Mouse (Mus musculus) stomach, postnatal 0 days (tissue): Measurements from ENCODE around the gene Hnrnpul1. TPM values are rescaled to one million over a fixed set of nuclear protein-coding genes. Genes with fewer than 3 reads are reported as not detected.

Experiments
- ATAC-seq: fragments of 200-750 bp; cut with Nextera tagmentation; 2 replicates; pipeline ENCODE4 v1.8.0; 2017; ENCODE audit not compliant: low FRiP score, low TSS enrichment
- DNase-seq: peaks from one replicate; pipeline ENCODE4 v3.0.0-alpha.2; 2016; ENCODE audit warnings: low spot score
- H3K27ac ChIP-seq: fragments of 300-500 bp; sonication (generic); replicated peaks from 2 replicates; pipeline ENCODE4 v1.5.1; 2014; ENCODE audit warnings: mild to moderate bottlenecking, control low read depth
- H3K27me3 ChIP-seq: fragments of 300-500 bp; sonication (generic); 2 replicates; pipeline ENCODE4 v1.6.1; 2014; ENCODE audit warnings: low read length; ENCODE audit not compliant: control insufficient read depth, insufficient read depth
- H3K36me3 ChIP-seq: fragments of 300-500 bp; sonication (generic); 2 replicates; pipeline ENCODE4 v1.6.1; 2014; ENCODE audit warnings: low read length, mixed read lengths; ENCODE audit not compliant: control insufficient read depth, insufficient read depth
- H3K4me1 ChIP-seq: fragments of 300-500 bp; sonication (generic); replicated peaks from 2 replicates; pipeline ENCODE4 v1.6.1; 2014; ENCODE audit warnings: antibody characterized with exemption; ENCODE audit not compliant: control insufficient read depth, insufficient read depth
- H3K4me2 ChIP-seq: fragments of 300-500 bp; sonication (generic); replicated peaks from 2 replicates; pipeline ENCODE4 v1.6.1; 2014; ENCODE audit warnings: low read depth, mild to moderate bottlenecking, control low read depth, moderate library complexity
- H3K4me3 ChIP-seq: fragments of 300-500 bp; sonication (generic); 2 replicates; pipeline ENCODE4 v1.5.1; 2014; ENCODE audit warnings: low read depth, low read length, control low read depth
- H3K9ac ChIP-seq: fragments of 300-500 bp; sonication (generic); 2 replicates; pipeline ENCODE4 v1.6.1; 2014; ENCODE audit warnings: mild to moderate bottlenecking, low read length, control low read depth, mixed read lengths
- H3K9me3 ChIP-seq: fragments of 300-500 bp; sonication (generic); 2 replicates; pipeline ENCODE4 v1.6.1; 2016; ENCODE audit warnings: low read length; ENCODE audit not compliant: control insufficient read depth
- CTCF ChIP-seq: IDR thresholded peaks from 2 replicates; pipeline ENCODE4 v1.5.1; 2016; ENCODE audit warnings: antibody characterized with exemption, low read depth, mild to moderate bottlenecking, moderate library complexity
- EP300 ChIP-seq: optimal IDR thresholded peaks from 2 replicates; pipeline ENCODE3; 2016; ENCODE audit warnings: antibody characterized with exemption
- WGBS: fragments of 180-500 bp; shearing (Covaris S2); extraction: QIAGEN DNeasy Blood & Tissue Kit; methylation state at CpG from one replicate; pipeline ENCODE4 v1.1.7; 2014; 5-methylcytosine and 5-hydroxymethylcytosine counted together
- polyA plus RNA-seq: library from polyadenylated mRNA; unstranded; fragments of >200 nt; fragmentation: Nextera tagmentation; extraction: Ambion mirVana; gene quantifications from 2 replicates; pipeline ENCODE4 v1.2.1, GENCODE M21; 2015

The Hnrnpul1 gene
- polyA plus RNA-seq, 1 experiment from 2014 or later: 27.5 TPM

DNA sequence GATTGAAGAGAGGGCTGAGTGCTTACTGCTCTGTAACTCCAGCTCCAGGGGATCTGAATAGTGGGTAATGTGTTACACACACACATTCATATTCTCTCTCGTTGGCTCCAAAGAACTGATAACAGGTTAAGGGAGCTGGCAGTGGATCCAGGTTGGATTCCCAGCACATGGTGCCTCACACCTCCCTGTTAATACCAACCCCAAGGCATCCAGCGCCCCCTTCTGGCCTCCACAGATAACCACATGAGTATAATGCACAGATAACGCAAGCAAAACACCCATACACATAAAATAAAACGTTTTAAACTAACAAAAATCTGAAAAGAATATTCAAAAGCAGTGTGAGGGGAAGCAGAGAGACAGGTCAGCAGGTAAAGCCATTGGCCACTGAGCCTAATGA, 82.1 kb downstream of the Hnrnpul1 start:
- Histone ChIP-seq H3K4me3 (no peak overlapping the region), H3K4me1 (0 out of 2 replicates have a peak, but pooled peaks cover 3% of the 10 kb centered on the region), H3K36me3 (0 out of 2 replicates have a peak, but pooled peaks cover 5% of the 10 kb centered on the region), H3K4me2 (no peak overlapping the region), H3K27ac (no peak overlapping the region), H3K9ac (no peak overlapping the region), H3K9me3 (no peaks in the 10 kb centered on the region), H3K27me3 (no peaks in the 10 kb centered on the region)
- TF ChIP-seq CTCF (peak; percentile 35), EP300 (no peak)
- ATAC-seq (no peak), DNase-seq (no peak)
- 52% methylated on average over 4 of the region's 4 CpGs for WGBS

DNA sequence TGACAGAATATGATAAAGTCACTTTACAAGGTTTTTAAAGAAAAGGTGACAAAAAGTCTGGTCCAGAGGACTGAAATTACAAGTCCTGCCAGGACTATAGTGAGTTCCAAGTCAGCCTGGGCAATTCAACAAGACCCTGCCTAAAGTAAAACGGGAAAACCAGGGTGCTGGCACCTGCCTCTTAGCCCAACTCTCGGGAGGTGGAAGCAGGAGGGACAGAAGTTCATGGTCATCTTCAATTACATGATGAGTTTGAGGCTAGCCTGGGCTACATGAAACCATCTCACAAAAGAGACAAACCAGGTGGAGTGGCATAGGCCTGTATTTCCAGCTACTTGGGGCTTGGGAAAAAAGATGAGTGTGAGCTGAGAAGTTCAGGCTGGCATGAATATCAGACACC, 82.9 kb downstream of the Hnrnpul1 start:
- TF ChIP-seq CTCF: no peak
- no peak for TF ChIP-seq EP300
- 0 out of 2 replicates have a peak, but pooled peaks cover 5% of the 10 kb centered on the region for H3K36me3 ChIP-seq
- WGBS: 58% methylated on average over 2 of the region's 2 CpGs
- no peak for ATAC-seq
- H3K4me2 ChIP-seq: no peak overlapping the region
- no peak for DNase-seq
- 0 out of 2 replicates have a peak, but pooled peaks cover 3% of the 10 kb centered on the region for H3K4me1 ChIP-seq
- H3K9ac ChIP-seq: no peak overlapping the region
- no peak overlapping the region for H3K27ac ChIP-seq
- no peaks in the 10 kb centered on the region for H3K9me3 ChIP-seq
- no peak overlapping the region for H3K4me3 ChIP-seq
- no peaks in the 10 kb centered on the region for H3K27me3 ChIP-seq

Other genes starting within 250 kb of the Hnrnpul1 start
- gene Ceacam2, start 214.9 kb downstream of the Hnrnpul1 start, polyA plus RNA-seq: 0.07 TPM in 1 of 2 replicates, not detected in the other
- gene Erich4, start 138.9 kb downstream of the Hnrnpul1 start, polyA plus RNA-seq: 0.22 TPM in 1 of 2 replicates, not detected in the other
- gene Dmac2, start 135.3 kb downstream of the Hnrnpul1 start, polyA plus RNA-seq: 25.4 and 29.2 TPM in 2 replicates
- 5.8 and 6.5 TPM in 2 replicates for gene B3gnt8, start 128.1 kb downstream of the Hnrnpul1 start, polyA plus RNA-seq
- 63.8 and 70.3 TPM in 2 replicates for gene Bckdha, start 95.8 kb downstream of the Hnrnpul1 start, polyA plus RNA-seq
- 63.8 and 65.1 TPM in 2 replicates for gene Exosc5, start 95.6 kb downstream of the Hnrnpul1 start, polyA plus RNA-seq
- gene Tmem91, start 79.6 kb downstream of the Hnrnpul1 start, polyA plus RNA-seq: 0.78 and 0.92 TPM in 2 replicates
- gene B9d2, start 74.0 kb downstream of the Hnrnpul1 start, polyA plus RNA-seq: 11.6 and 12.5 TPM in 2 replicates
- 1.4 and 1.6 TPM in 2 replicates for gene Tgfb1, start 67.8 kb downstream of the Hnrnpul1 start, polyA plus RNA-seq
- gene Ccdc97, start 35.7 kb downstream of the Hnrnpul1 start, polyA plus RNA-seq: 7.9 and 10.2 TPM in 2 replicates
- gene Axl, start 33.9 kb upstream of the Hnrnpul1 start, polyA plus RNA-seq: 52.8 and 53.4 TPM in 2 replicates
- gene Cyp2s1, start 62.2 kb upstream of the Hnrnpul1 start, polyA plus RNA-seq: 166 and 195 TPM in 2 replicates
- gene Cyp2b10, start 142.9 kb upstream of the Hnrnpul1 start, polyA plus RNA-seq: 7.4 and 10.7 TPM in 2 replicates